Mouse (Mus musculus): ENCODE data around the gene Cpa5.

Gene Cpa5

GRCm38 (mm10) chr6:30610710-30611109, at the start of gene Cpa5:
Cpa5 (plus strand) TSS chr6:30611010.
- DNase-seq = no peak

DNA sequence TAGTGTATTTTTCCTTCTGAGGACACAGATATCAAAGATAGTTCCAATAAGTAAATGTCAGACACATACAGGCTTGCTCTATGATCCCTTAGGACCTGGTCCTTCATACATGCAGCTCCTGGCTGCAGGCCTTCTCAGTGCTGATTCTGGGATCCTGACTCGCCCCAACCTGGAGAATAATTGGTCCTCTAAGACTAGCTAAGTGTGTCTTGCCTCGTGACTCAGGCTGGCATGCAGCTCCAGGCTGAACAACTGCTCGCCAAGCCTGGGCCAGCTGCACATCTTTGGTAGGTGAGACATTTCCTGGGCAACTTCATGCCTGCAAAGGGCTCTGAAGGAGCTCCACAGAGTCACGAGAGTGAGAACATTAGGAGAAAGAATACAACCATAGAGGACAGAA, 48.7 kb upstream of the Cpa5 start:
- DNase-seq = no peak

GRCm38 (mm10) chr6:30563575-30563974, 47.2 kb upstream of the Cpa5 start:
- no peak for DNase-seq

- DNase-seq = no peak
Observed at GRCm38 (mm10) chr6:30564051-30564450, 46.8 kb upstream of the Cpa5 start.

- no peak for DNase-seq
Observed at GRCm38 (mm10) chr6:30568069-30568468, 42.7 kb upstream of the Cpa5 start, which contains the start of gene Cpa4. Cpa4 (plus strand) TSS chr6:30568369.

GRCm38 (mm10) chr6:30569331-30569730, 41.5 kb upstream of the Cpa5 start:
- no peak for DNase-seq

GRCm38 (mm10) chr6:30570012-30570411, 40.8 kb upstream of the Cpa5 start:
- no peak for DNase-seq

GRCm38 (mm10) chr6:30572456-30573311, 38.1 kb upstream of the Cpa5 start:
- DNase-seq = peak in 1 of 2 experiments; percentile 12

DNA sequence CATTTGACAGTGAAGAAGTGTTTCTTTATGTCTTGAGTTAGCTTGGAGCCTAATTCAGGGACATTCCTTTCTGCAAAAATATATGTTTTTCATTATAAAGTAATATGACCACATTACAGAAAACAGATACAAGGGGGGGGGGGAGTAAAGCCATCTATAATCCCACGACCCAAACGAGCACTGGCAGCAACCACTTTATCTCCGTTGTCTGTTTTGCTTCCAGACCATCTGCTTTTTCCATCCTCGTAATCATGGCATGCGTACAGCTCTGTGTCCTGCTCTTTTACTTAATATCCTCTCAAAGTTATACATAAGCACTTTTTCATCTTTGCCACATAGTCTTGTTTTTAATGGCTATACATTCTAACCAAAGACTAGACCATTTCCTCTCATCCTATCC, 37.4 kb upstream of the Cpa5 start:
- no peak for DNase-seq

- DNase-seq = no peak
Observed at GRCm38 (mm10) chr6:30574945-30575344, 35.9 kb upstream of the Cpa5 start.

GRCm38 (mm10) chr6:30576477-30577203, 34.2 kb upstream of the Cpa5 start:
- no peak for DNase-seq

DNA sequence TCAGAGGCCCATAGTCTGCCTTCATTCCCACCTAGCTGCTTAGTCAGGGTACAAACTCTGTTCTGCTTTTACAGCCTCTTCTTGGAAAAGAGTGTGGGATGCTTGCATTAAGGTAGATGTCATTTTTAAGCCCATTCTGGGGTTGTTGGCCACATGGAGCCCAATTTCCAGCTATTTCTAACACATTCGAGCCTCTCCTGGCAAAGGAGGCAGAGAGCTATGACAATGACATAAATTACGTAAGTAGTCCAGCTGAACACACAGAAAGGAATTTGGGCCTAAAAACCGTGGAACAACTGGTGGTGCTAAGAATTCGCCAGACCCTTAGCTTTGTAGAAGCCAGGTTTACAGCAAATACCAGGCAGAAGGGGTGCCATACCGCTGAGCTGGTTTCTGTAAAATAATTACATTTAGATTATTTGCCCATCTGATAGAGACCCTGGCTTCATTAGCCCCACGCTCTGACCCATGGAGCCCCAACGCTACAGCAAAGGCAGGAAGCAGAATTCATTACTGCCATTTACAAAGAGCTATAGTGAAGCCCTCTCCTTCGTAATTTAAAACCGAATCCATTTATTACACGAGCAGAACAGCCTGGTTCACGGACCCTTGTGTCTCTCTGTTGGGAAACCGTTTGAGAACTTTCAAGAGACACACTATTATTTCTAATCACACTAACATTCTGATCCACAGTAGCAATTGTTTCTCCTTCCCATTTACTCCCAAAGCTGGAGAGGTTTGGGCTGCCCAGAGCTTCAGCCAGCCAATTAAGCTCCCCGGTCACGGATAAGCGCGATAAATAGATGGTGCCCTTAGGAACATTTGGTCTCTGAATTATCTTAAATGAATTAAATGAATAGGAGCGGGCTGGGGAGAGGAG, 30.6 kb upstream of the Cpa5 start:
- no peak for DNase-seq

DNA sequence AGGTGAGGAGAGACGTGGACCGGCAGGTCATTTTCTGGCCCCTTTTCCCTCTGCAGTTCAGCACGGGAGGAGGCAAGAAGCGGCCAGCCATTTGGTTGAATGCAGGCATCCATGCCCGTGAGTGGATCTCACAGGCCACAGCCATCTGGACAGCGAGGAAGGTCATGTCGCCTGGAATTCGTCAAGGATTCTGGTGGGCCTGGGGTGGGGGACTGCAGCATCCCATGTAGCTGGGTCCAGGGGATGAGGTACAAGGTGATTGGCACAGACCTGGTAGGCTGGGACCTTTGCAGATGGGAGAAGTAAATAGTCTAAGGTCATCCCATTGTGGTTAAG, 30.0 kb upstream of the Cpa5 start:
- peak; percentile 9 to 12 for DNase-seq

DNA sequence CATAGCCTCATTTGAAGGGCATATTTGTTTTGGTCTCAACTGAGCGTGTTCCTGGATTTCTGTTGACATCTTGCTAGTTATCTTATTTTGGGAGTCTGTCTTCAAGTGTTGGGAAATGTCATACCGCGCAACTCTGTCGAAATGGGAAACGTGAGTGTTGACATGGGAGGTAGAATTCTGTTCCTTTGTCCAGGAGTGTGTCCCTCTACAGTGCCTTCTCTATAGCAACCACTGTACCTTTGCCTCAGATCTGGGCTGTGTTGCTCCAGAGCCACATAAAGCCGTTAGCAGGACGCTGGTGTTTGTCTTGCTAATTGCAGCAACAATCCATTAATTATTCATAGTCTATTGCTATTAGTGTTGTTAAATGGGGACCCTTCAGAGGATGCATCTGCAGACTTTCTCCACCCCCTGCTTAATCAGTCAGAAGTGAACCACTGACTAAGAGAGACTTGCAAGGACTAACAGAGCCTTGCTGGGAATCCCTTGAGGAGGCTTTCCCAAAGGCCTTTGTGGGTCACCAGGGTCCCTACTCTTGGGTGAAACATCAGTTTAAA, 23.8 kb upstream of the Cpa5 start:
- DNase-seq = no peak

DNA sequence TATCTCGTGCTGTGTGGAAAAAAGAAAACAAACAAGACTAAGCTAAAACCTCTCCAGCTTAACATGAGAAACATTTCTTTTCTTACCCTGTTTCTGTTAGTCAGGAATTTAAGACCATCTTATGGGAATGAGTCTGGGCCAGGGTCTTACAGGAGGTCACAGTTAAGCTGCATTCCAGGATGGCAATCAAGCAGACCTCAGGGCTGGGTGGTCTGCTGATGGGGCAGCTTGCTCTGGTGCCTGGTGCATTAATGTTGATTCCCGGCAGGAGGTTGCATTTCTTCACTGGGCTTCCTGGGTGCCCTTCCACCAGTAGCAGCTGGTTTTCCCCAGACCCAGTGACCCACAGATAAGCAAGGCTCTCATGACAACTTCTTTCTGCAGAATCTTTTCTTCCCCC, 21.0 kb upstream of the Cpa5 start:
- no peak for DNase-seq

- no peak for DNase-seq
Observed at GRCm38 (mm10) chr6:30591851-30592404, 18.9 kb upstream of the Cpa5 start.

- no peak for DNase-seq
Observed at GRCm38 (mm10) chr6:30592417-30592974, 18.3 kb upstream of the Cpa5 start.

DNA sequence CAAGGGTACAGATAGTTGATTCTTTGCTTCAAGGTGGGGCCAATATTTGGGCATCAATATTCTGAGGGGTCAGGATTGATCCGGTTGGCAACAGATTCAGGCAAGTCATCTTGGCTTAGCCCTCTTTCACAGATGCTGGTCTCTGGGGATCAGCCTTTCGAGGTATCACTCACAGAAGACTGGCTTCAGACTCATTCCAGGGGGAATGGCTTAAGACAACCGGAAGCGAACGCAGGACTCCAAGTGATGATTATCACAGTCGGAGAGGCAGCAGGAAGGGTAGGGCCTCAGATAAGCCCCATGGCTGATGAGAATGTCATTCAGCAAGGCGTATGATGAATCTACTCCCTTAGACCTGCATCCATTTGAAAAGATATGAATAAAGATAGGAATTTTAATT, 16.4 kb upstream of the Cpa5 start:
- no peak for DNase-seq

DNA sequence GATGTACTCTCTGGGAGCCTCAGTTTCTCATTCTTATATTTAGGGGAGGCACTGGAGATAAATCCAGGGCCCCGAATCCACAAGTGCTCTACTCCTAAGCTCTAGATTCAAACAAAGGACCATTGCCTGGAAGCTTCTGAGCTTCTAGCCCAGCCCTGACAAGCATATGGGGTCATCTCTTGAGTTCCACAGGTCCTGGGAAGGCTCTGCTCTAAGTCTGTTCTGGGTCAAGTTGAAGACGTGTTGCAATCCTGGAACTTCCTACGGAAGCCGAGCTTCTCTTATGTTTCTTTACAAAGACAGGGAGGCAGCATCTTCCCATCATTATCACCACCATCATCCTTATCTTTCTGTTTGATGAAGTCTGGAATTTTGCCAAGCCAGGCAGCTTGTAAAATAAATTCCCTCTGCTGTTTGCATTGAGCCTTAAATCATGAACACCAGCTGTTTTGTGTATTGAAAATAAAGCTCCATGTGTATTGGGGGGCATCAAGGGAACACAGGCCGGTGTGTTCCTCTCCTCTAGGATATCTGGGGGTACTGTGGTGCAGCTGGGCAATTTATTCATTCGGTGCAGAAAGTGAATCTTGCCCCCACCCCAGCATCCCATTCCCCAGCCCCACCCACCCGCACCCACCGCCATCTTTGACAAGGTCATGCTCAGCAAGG, 14.4 kb upstream of the Cpa5 start:
- DNase-seq = no peak

GRCm38 (mm10) chr6:30600033-30600432, 10.8 kb upstream of the Cpa5 start:
- no peak for DNase-seq

GRCm38 (mm10) chr6:30600995-30601394, 9.8 kb upstream of the Cpa5 start:
- DNase-seq = no peak
